ENCODE assay signal across 18 mouse cellular contexts in the genomic region with DNA sequence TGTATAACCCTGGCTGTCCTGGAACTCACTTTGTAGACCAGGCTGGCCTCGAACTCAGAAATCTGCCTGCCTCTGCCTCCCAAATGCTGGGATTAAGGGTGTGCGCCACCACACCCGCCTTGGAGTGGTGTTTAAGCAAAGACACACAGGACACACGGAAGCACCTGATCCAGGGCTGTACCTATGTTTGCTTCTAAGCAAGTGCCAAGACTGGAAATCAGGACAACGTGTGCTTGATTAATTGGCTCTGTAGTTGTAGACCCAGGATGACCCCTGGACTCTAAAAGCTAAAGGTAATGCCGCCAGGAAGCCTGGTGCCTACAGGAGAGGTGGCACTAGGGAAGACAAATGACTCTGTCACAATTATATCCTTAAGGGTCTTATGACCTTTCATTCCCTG.
"Had no signal": no experiment of that assay in that cellular context is flagged by ENCODE, and none has a peak within 500 bp of the region (broad histone marks: within the 10 kb centered on the region; RNA-seq: fewer than 3 reads in every experiment).

No protein-coding gene starts in this region.

- DNase-seq: left cerebral cortex, postnatal 4 days; lung, adult 18-20 months; lung, postnatal 10 days; lung, postnatal 36 days; thymus, adult 2 months; thymus, postnatal 14 days; thymus, postnatal 4 days had no signal

- H3K36me3 ChIP-seq: limb, embryonic 12.5 days; limb, embryonic 15.5 days; lung, embryonic 15.5 days; midbrain, embryonic 10.5 days; midbrain, embryonic 13.5 days; neural tube, embryonic 13.5 days had no signal

- H3K4me3 ChIP-seq: limb, embryonic 12.5 days; limb, embryonic 15.5 days; lung, embryonic 15.5 days; megakaryocyte, embryonic 14.5 days; midbrain, embryonic 10.5 days; midbrain, embryonic 13.5 days; myocyte; neural tube, embryonic 13.5 days had no signal

- H3K9ac ChIP-seq: limb, embryonic 12.5 days; limb, embryonic 15.5 days; lung, embryonic 15.5 days; midbrain, embryonic 13.5 days; neural tube, embryonic 13.5 days had no signal

- H3K4me1 ChIP-seq: midbrain, embryonic 10.5 days; midbrain, embryonic 13.5 days; neural tube, embryonic 13.5 days had no signal

- H3K4me2 ChIP-seq: limb, embryonic 12.5 days; limb, embryonic 15.5 days; lung, embryonic 15.5 days; midbrain, embryonic 13.5 days; neural tube, embryonic 13.5 days had no signal

- ATAC-seq: midbrain, embryonic 13.5 days; midbrain, embryonic 16.5 days had no signal

- H3K27me3 ChIP-seq: limb, embryonic 12.5 days; limb, embryonic 15.5 days; lung, embryonic 15.5 days; midbrain, embryonic 13.5 days; neural tube, embryonic 13.5 days had no signal

- H3K9me3 ChIP-seq: limb, embryonic 12.5 days; limb, embryonic 15.5 days; lung, embryonic 15.5 days; megakaryocyte, embryonic 14.5 days; midbrain, embryonic 10.5 days; midbrain, embryonic 13.5 days; neural tube, embryonic 13.5 days had no signal

- H3K27ac ChIP-seq: kidney, postnatal 0 days; limb, embryonic 12.5 days; limb, embryonic 15.5 days; lung, embryonic 15.5 days; midbrain, embryonic 10.5 days; midbrain, embryonic 13.5 days; neural tube, embryonic 13.5 days; stomach, postnatal 0 days had no signal
